Mouse (Mus musculus) adrenal gland, adult (tissue): ENCODE measurements around the gene Rnf214.
A peak's percentile ranks its signal among the peaks of the same experiment; 100 is the strongest.
"Not testable (repeated sequence)": the region's sequence is repeated elsewhere in the genome, so short reads cannot be mapped to it uniquely, and the experiment has no call there.

ENCODE experiments used
- DNase-seq, 2 experiments: peaks; one replicate each; pipeline ENCODE4 v3.0.0; 2022 to 2023; ENCODE audit warnings: low spot score in 1 of 2; ENCODE audit not compliant: inconsistent age in 2 of 2

The Rnf214 gene

DNA sequence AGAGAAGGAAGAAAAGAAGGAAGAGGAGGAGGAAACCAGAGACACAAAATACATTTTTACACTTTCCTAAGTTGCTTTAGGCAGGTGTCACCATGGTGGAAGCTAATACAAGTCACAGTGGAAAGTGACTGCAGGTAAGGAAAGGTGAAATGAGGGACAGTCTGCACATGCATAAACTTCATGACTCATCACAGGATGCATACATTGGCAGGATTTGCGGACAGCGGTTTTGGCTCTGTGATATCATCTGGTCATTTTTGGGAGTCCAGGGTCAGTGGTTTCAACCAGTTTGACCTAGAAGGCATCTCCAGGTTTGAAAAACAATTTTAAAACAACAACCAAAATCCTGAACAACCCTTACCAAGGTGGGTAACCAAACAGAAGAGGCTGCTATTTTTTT is 54.9 kb downstream of the Rnf214 start:
- no peak for DNase-seq

- DNase-seq: no peak
Observed at GRCm38 (mm10) chr9:45851330-45851729, 55.4 kb downstream of the Rnf214 start.

GRCm38 (mm10) chr9:45850528-45851155 is 56.1 kb downstream of the Rnf214 start:
- DNase-seq: peak in 1 of 2 experiments; percentile 64

DNA sequence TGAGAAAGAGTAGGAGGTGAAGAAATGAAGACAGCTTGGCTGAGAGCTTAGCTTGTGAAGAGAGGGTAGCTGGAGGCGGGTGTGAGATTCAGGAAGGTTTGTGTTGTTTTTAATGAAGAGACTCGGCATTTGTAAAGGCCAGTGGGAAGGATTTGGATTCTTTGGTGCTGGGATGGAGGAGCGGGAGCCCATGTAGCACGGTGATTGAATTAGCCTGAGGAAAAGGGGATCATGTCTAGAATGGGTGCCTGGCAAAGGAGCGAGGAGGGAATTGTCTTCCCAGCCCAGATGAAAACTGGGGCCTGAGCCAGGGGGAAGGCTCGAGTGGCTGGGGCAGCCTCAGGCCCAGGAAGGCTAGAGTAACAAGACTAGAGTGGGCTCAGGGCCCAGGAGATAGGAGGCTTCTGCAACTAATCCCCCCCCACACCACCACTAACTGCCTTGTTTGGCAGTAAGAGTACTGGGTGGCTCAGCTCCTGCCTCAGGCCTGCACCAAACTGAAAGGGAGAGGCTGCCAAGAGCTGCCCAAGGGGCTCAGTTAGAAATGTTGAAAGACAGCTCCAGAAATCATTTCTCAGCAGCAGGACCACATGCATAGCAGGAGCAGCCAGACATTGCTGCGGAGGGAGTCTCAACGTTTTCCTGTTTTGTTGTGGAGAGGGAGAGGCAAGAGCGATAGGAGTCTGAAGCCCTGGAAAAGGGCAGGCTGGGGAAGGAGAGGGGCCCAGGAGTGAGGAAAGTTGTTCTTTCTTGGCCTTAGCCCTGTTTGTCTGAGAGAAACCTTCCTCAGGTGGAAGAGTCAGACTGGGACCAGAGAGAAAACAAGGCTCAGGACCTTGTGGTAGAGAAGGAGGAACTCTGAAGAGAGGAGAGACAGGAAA is 56.9 kb downstream of the Rnf214 start:
- peak in 1 of 2 experiments; percentile 53 for DNase-seq

GRCm38 (mm10) chr9:45846891-45847460 is 59.7 kb downstream of the Rnf214 start:
- DNase-seq: no peak

DNA sequence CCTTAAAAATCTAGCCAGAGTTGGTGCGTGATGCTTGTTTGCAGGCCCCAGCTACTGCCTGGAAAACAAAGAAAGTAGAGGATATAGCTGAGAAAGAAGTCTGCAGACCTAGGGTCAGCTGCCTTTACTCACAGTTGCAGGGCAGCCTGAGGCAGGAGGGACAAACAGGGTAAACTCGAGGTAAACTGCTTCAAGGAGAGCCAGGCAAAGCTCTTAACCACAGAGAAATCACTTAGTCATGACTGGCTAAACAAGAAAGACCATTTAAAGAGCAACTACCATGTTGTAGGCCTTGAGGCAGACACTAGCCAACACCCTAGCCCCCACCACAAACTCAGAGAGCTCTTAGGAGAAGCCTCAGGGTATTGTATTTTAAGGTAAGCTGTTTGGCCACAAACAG is 60.5 kb downstream of the Rnf214 start:
- not testable (repeated sequence) for DNase-seq

- peak; percentile 29 to 72 for DNase-seq
Observed at GRCm38 (mm10) chr9:45845541-45845940, 61.2 kb downstream of the Rnf214 start.

DNA sequence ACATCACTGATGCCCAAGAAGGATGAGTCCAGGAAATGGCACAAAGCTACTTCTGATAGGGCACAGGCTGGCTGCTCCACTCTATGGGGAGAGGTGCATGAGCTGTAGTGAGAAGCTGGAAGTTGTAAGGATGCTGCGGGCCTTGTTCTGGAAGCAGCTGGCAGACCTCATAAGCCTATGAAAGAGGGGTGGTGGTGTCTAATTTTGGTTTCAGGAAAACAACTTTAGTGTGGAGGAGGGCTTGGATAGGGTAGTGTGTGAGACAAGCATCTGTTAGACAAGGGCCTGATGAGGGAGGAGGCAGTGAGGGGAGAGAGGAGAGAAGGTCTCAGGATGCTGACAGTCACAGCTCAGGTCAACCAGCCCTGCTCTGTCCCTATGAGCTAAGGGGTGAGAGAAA is 62.9 kb downstream of the Rnf214 start:
- DNase-seq: no peak

DNA sequence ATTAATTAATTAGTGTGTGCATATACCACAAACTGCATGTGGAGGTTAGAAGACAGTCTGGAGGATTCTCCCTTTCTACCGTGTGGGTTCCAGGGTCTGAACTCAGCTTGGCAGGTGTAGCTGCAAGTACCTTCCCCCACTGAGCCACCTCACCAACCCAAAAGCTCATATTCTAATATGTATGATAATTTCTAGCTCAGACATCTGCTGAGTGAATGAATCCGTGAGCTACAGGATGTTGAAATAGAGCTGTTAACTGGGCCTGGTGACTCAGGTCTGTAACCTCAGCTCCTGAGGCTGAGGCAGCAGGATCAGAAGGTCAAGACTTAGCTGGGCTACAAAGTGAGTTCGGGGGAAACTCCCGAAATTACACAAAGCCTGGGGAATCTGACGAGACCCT is 63.7 kb downstream of the Rnf214 start:
- DNase-seq: peak in 1 of 2 experiments; percentile 61

DNA sequence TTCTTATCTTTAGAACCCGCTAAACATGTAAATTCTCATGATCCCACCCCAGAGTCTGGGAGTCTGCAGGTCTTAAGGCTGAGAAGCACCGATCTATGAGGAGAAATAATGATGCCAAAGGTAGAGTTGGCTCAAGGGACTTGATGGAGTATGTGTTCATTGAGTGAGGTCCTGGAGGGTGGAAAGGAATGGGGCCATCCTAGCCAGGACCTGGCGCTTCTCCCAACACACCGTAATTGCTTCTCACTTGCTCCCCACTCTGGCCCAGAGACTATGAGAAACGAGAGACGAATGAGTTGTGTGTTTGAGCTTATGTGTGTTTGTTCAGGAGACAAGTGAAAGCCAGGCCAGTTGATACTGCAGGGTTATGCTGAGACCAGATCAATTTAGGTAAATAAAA is 65.3 kb downstream of the Rnf214 start:
- no peak for DNase-seq

- no peak for DNase-seq
Observed at GRCm38 (mm10) chr9:45840331-45840730, 66.4 kb downstream of the Rnf214 start.

- DNase-seq: no peak
Observed at GRCm38 (mm10) chr9:45839982-45840300, 66.8 kb downstream of the Rnf214 start.

- peak; percentile 30 to 75 for DNase-seq
Observed at GRCm38 (mm10) chr9:45839139-45839981, 67.4 kb downstream of the Rnf214 start.

DNA sequence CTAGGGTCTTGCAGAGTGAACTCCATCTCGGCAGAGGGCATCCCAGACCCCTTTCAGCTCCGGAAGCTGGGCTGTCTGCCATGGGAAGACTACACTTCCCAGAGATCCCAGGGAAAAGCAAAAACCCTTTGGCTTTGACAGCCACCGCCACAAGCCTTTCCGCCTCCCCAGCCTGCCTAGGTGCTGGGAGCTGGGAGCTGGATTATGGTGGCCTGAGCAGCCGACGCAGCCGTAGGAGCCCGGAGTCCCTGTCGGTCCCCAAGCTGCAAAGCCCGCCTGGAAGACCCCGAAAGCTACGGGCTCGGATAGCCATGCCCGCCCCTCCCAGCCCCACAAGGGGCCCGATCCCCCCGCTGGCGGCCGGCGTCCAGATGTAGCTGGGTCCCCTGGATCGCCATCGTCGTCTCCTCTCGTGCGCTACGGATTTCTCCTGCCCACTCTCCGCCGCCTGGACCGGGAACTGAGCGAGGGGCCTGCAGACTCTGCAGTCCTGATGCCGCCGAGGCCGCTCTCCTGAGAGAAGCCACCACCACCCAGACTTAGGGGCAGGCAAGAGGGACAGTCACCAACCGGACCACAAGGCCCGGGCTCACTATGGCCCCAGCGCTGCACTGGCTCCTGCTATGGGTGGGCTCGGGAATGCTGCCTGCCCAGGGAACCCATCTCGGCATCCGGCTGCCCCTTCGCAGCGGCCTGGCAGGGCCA is 68.1 kb downstream of the Rnf214 start, which contains the start of gene Bace1:
Gene Bace1, plus strand, starts transcription at position 147 of the 705 bp plus-strand sequence.
- DNase-seq: peak; percentile 85 to 93

GRCm38 (mm10) chr9:45838069-45838433 is 68.7 kb downstream of the Rnf214 start:
- DNase-seq: no peak

DNA sequence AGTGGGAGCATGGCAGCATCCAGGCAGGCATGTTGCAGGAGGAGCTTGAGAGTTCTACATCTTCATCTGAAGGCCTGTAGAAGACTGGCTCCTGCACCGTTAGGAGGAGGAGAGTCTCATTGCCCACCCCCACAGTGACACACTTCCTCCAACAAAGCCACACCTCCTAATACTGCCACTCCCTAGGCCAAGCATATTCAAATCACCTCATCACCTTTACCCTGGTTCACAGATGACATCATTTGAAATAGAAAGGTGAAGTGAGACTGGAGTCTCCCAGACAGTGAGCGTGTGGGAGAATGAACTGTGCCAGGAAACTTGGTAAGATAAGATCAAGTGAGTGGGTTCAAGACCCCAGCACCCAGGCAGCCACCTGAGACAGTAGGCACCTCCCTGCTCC is 73.2 kb downstream of the Rnf214 start:
- no peak for DNase-seq

- DNase-seq: no peak
Observed at GRCm38 (mm10) chr9:45832898-45833297, 73.8 kb downstream of the Rnf214 start.

- DNase-seq: peak; percentile 65 to 83
Observed at GRCm38 (mm10) chr9:45829107-45829506, 77.6 kb downstream of the Rnf214 start.

GRCm38 (mm10) chr9:45828291-45828963 is 78.3 kb downstream of the Rnf214 start, which contains the start of gene Cep164:
Gene Cep164 (minus strand): TSS chr9:45828691.
- DNase-seq: peak; percentile 92 to 96
